Comparison of ENCODE assay signal across 8 mouse cellular contexts in the genomic region with DNA sequence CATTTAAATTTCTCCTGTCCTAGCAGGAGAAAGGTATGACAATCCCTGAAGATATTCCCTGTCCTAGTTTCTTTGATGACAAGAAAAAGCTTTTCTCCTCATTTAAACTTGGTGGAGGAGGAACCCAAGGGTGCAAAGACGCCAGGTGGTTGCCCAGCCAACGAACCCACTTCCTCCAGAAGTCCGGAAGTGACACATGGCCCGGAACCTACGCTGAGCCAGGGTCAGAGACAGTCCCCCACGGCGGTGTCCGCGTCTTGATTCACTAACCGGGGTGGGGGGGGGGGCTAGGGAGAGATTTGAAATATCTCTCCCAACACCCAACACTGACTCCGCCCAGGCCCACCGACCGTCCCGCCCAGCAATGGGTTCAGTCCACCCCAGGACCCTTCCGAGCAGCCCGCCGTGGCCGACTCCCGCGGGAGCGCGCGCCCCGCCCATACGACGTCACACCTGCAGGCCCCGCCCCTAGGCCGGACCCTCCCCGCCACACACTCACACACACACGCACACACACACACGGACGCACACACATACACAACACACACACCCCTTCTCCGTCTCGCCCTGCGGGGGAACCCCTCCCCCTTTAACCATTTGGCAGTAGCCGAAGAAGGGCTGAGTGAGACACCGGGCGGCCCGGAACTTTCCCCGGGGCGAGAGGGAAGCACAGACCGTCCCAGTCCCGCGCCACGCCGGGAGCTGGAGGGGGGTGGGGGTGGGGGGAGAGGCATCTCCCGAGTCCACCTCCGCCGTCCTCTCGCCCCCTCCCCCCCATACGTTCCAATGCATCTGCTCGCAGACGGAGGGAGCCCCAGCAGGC. TPM values are rescaled to one million over a fixed set of nuclear protein-coding genes. Genes with fewer than 3 reads are reported as not detected.
DNase-seq lines count a peak whose midpoint lies in the region; ATAC-seq lines count a peak whose summit lies in the region.

No protein-coding gene starts in this region.

- no peaks in the 10 kb centered on the region for H3K27me3 ChIP-seq in megakaryocyte, embryonic 14.5 days (replicated peaks)

- peak; percentile 52 for ATAC-seq in inflammation-experienced regulatory T-cells, adult 6 months

- peak; percentile 92 to 97 for DNase-seq in adrenal gland, adult (ENCODE audit: inconsistent age in 2 of 2, low spot score in 1 of 2)
- peak; percentile 88 for DNase-seq in embryo, embryonic 10 days (ENCODE audit: low spot score)
- peak; percentile 95 for DNase-seq in gastrocnemius, postnatal 10 days
- peak; percentile 59 to 84 for DNase-seq in left cerebral cortex, adult 9 months (ENCODE audit: low spot score in 2 of 2)
- peak; percentile 85 to 86 for DNase-seq in right cerebral cortex, adult 2 months (ENCODE audit: low spot score in 2 of 2)
- peak; percentile 93 for DNase-seq in urinary bladder, postnatal 14 days (ENCODE audit: low spot score)

- no peaks in the 10 kb centered on the region for H3K9me3 ChIP-seq in megakaryocyte, embryonic 14.5 days

- peaks cover 44% of the 10 kb centered on the region for H3K4me1 ChIP-seq in megakaryocyte, embryonic 14.5 days

- peaks cover 24% of the 10 kb centered on the region for H3K36me3 ChIP-seq in megakaryocyte, embryonic 14.5 days (replicated peaks; ENCODE audit: low read length)

- H3K4me3 ChIP-seq in megakaryocyte, embryonic 14.5 days (replicated peaks) = peak overlapping the region; percentile 100

RNA-seq across cellular contexts. Expression of gene Ing2, which starts 1.8 kb away (rescaled TPM):
- 10 to 100 TPM; 28.9 to 31.6 TPM for total RNA-seq in gastrocnemius, postnatal 10 days (2021)
- polyA plus RNA-seq in inflammation-experienced regulatory T-cells, adult 6 months (2017; shearing (Covaris generic)) = 1 to 10 TPM; 6.3 to 9.3 (median 8.0) TPM
- 5.4 and 5.7 TPM in 2 replicates for polyA plus RNA-seq in megakaryocyte, embryonic 14.5 days (2012; ENCODE audit: insufficient read depth, low replicate concordance)

RNA-seq across cellular contexts. Expression of gene Cdkn2aip, which starts 40.2 kb away (rescaled TPM):
- 1 to 10 TPM; 5.5 to 6.7 TPM for total RNA-seq in gastrocnemius, postnatal 10 days (2021)
- polyA plus RNA-seq in inflammation-experienced regulatory T-cells, adult 6 months (2017; shearing (Covaris generic)) = 10 to 100 TPM; 14.9 to 17.6 (median 15.4) TPM
- 4.5 and 5.9 TPM in 2 replicates for polyA plus RNA-seq in megakaryocyte, embryonic 14.5 days (2012; ENCODE audit: insufficient read depth, low replicate concordance)

Comparison
In these comparisons a context has a peak if more than half of its experiments do, and no peak if none do; other contexts are left out.
1. Peak in every context shown above with its lines: DNase-seq, ATAC-seq and H3K4me3 ChIP-seq.